Comparison of ENCODE assay signal across 20 mouse cellular contexts in the genomic region with DNA sequence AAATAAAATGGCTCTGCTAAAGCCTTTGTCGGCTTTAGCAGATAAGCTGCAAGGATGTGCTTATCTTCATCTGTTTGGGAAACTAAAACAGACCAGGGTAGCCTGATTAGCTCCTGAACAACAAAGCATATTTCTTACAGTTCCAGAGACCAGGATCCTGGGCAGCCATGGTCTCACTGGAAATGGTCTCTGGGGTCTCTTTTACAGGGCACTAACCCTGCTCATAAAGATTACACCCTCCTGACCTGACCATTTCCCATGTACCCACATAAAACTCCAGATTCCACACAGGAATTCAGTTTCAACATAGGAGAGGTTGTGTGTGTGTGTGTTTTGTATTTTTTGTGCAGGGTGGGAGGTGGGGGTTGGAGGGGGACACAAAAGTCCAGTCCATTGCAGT. TPM values are rescaled to one million over a fixed set of nuclear protein-coding genes. Genes with fewer than 3 reads are reported as not detected.
A peak's percentile ranks its signal among the peaks of the same experiment; 100 is the strongest.
DNase-seq lines count a peak whose midpoint lies in the region; ATAC-seq lines count a peak whose summit lies in the region.
"Had no signal": no experiment of that assay in that cellular context is flagged by ENCODE, and none has a peak within 500 bp of the region (broad histone marks: within the 10 kb centered on the region; RNA-seq: fewer than 3 reads in every experiment).

No protein-coding gene starts in this region.

- no peaks in the 10 kb centered on the region for H3K9me3 ChIP-seq in hindbrain, embryonic 10.5 days
- no peaks in the 10 kb centered on the region for H3K9me3 ChIP-seq in hindbrain, embryonic 16.5 days (ENCODE audit: control insufficient read depth, low read length)
- no peaks in the 10 kb centered on the region for H3K9me3 ChIP-seq in limb, embryonic 11.5 days (ENCODE audit: control insufficient read depth, low read length)
- no peaks in the 10 kb centered on the region for H3K9me3 ChIP-seq in kidney, embryonic 16.5 days (ENCODE audit: low read length)
- H3K9me3 ChIP-seq: embryonic facial prominence, embryonic 12.5 days; forebrain, embryonic 12.5 days; hindbrain, embryonic 13.5 days; intestine, embryonic 15.5 days had no signal

- H3K4me2 ChIP-seq in hindbrain, embryonic 16.5 days (ENCODE audit: low read length) = no peak overlapping the region
- H3K4me2 ChIP-seq in limb, embryonic 11.5 days (ENCODE audit: low read depth, severe bottlenecking) = 0 out of 2 replicates have a peak overlapping the region, but pooled peaks have one; percentile 8
- H3K4me2 ChIP-seq in kidney, embryonic 16.5 days (replicated peaks; ENCODE audit: low read depth, low read length) = no peak overlapping the region
- H3K4me2 ChIP-seq: embryonic facial prominence, embryonic 12.5 days; forebrain, embryonic 12.5 days; hindbrain, embryonic 13.5 days; intestine, embryonic 15.5 days had no signal

- WGBS in hindbrain, embryonic 10.5 days = 89% methylated on average over 1 of the region's 1 CpGs
- 71% methylated on average over 1 of the region's 1 CpGs for WGBS in hindbrain, embryonic 16.5 days
- WGBS in limb, embryonic 11.5 days = 13% methylated on average over 1 of the region's 1 CpGs
- WGBS in kidney, embryonic 16.5 days = 27% methylated on average over 1 of the region's 1 CpGs

- no peaks in the 10 kb centered on the region for H3K27me3 ChIP-seq in hindbrain, embryonic 10.5 days (ENCODE audit: insufficient read depth, poor library complexity, severe bottlenecking)
- no peaks in the 10 kb centered on the region for H3K27me3 ChIP-seq in hindbrain, embryonic 16.5 days (replicated peaks; ENCODE audit: control insufficient read depth, insufficient read depth, low read length)
- no peaks in the 10 kb centered on the region for H3K27me3 ChIP-seq in limb, embryonic 11.5 days (ENCODE audit: control insufficient read depth, insufficient read depth, low read length)
- H3K27me3 ChIP-seq in kidney, embryonic 16.5 days (ENCODE audit: insufficient read depth, low read length) = no peaks in the 10 kb centered on the region
- H3K27me3 ChIP-seq: embryonic facial prominence, embryonic 12.5 days; forebrain, embryonic 12.5 days; hindbrain, embryonic 13.5 days; intestine, embryonic 15.5 days had no signal

- H3K4me1 ChIP-seq in hindbrain, embryonic 10.5 days (replicated peaks) = peaks cover 39% of the 10 kb centered on the region
- no peaks in the 10 kb centered on the region for H3K4me1 ChIP-seq in hindbrain, embryonic 16.5 days (ENCODE audit: control insufficient read depth, insufficient read depth, low read depth, low read length)
- peaks cover 17% of the 10 kb centered on the region for H3K4me1 ChIP-seq in limb, embryonic 11.5 days (ENCODE audit: control insufficient read depth, insufficient read depth, low read length)
- H3K4me1 ChIP-seq in kidney, embryonic 16.5 days (ENCODE audit: insufficient read depth, low read length) = 0 out of 2 replicates have a peak, but pooled peaks cover 10% of the 10 kb centered on the region
- H3K4me1 ChIP-seq: embryonic facial prominence, embryonic 12.5 days; hindbrain, embryonic 13.5 days; intestine, embryonic 15.5 days had no signal

- no peak overlapping the region for H3K4me3 ChIP-seq in hindbrain, embryonic 10.5 days
- H3K4me3 ChIP-seq in hindbrain, embryonic 16.5 days (ENCODE audit: low read length) = no peak overlapping the region
- H3K4me3 ChIP-seq in limb, embryonic 11.5 days (ENCODE audit: low read depth, low read length) = no peak overlapping the region
- no peak overlapping the region for H3K4me3 ChIP-seq in kidney, embryonic 16.5 days (ENCODE audit: low read length)
- H3K4me3 ChIP-seq: embryonic facial prominence, embryonic 12.5 days; forebrain, embryonic 12.5 days; gastrocnemius, adult 2 months; hindbrain, embryonic 13.5 days; intestine, embryonic 15.5 days had no signal

- H3K9ac ChIP-seq in hindbrain, embryonic 16.5 days (ENCODE audit: low read depth, low read length) = no peak overlapping the region
- H3K9ac ChIP-seq in limb, embryonic 11.5 days (ENCODE audit: low read length) = no peak overlapping the region
- no peak overlapping the region for H3K9ac ChIP-seq in kidney, embryonic 16.5 days (replicated peaks; ENCODE audit: low read length)
- H3K9ac ChIP-seq: embryonic facial prominence, embryonic 12.5 days; forebrain, embryonic 12.5 days; forebrain, postnatal 0 days; hindbrain, embryonic 13.5 days; intestine, embryonic 15.5 days had no signal

- no peak for DNase-seq in hindbrain, embryonic 10.5 days (ENCODE audit: low spot score)
- peak; percentile 63 for DNase-seq in forelimb bud, embryonic 11.5 days (ENCODE audit: low read depth, low spot score)
- DNase-seq in limb, embryonic 11.5 days (ENCODE audit: low spot score) = peak; percentile 46
- peak; percentile 56 for DNase-seq in yolk sac, embryonic 10.5 days (ENCODE audit: low spot score)
- DNase-seq in adrenal gland, postnatal 36 days = no peak
- DNase-seq: adrenal gland, postnatal 10 days; cerebellum, adult 18-20 months; cerebellum, postnatal 10 days; embryo, embryonic 11 days; forebrain, postnatal 0 days; gastrocnemius, adult 2 months; gastrocnemius, postnatal 25 days; heart, postnatal 10 days; heart, postnatal 4 days had no signal

- H3K36me3 ChIP-seq in hindbrain, embryonic 10.5 days = peaks cover 49% of the 10 kb centered on the region
- H3K36me3 ChIP-seq in hindbrain, embryonic 16.5 days (ENCODE audit: control insufficient read depth, insufficient read depth, low read length) = no peaks in the 10 kb centered on the region
- peaks cover 3% of the 10 kb centered on the region; the same call in 1 of the 2 replicates for H3K36me3 ChIP-seq in limb, embryonic 11.5 days (ENCODE audit: control insufficient read depth, insufficient read depth, low read length)
- peaks cover 13% of the 10 kb centered on the region; the same call in 1 of the 2 replicates for H3K36me3 ChIP-seq in kidney, embryonic 16.5 days (ENCODE audit: insufficient read depth, low read length)
- H3K36me3 ChIP-seq: intestine, embryonic 15.5 days had no signal

- H3K27ac ChIP-seq in hindbrain, embryonic 10.5 days = 0 out of 2 replicates have a peak overlapping the region, but pooled peaks have one; percentile 35
- H3K27ac ChIP-seq in hindbrain, embryonic 16.5 days (ENCODE audit: low read depth, low read length) = no peak overlapping the region
- no peak overlapping the region for H3K27ac ChIP-seq in limb, embryonic 11.5 days (replicated peaks; ENCODE audit: low read depth, low read length)
- no peak overlapping the region for H3K27ac ChIP-seq in kidney, embryonic 16.5 days (ENCODE audit: low read length)
- H3K27ac ChIP-seq: embryonic facial prominence, embryonic 12.5 days; forebrain, embryonic 12.5 days; gastrocnemius, adult 2 months; hindbrain, embryonic 13.5 days; intestine, embryonic 15.5 days had no signal

- no peak for ATAC-seq in hindbrain, embryonic 16.5 days
- peak; percentile 67 for ATAC-seq in limb, embryonic 11.5 days (ENCODE audit: insufficient number of reproducible peaks, low FRiP score, low TSS enrichment, low read depth)
- no peak for ATAC-seq in kidney, embryonic 16.5 days (ENCODE audit: low FRiP score, low TSS enrichment)
- ATAC-seq: forebrain, postnatal 0 days; intestine, embryonic 15.5 days had no signal

RNA-seq across cellular contexts. Expression of a gene that starts 34.2 kb away (rescaled TPM):
- polyA plus RNA-seq in hindbrain, embryonic 10.5 days (2016; fragmentation: Nextera tagmentation; extraction: Ambion mirVana) = 33.8 and 36.4 TPM in 2 replicates
- polyA plus RNA-seq in hindbrain, embryonic 16.5 days (2015; fragmentation: Nextera tagmentation; extraction: Ambion mirVana) = 42.1 and 43.4 TPM in 2 replicates
- 79.2 and 92.1 TPM in 2 replicates for polyA plus RNA-seq in limb, embryonic 11.5 days (2014; fragmentation: Nextera tagmentation; extraction: Ambion mirVana)
- total RNA-seq in adrenal gland, postnatal 36 days (2021) = 10 to 100 TPM; 31.2 to 47.8 TPM
- 29.7 and 30.1 TPM in 2 replicates for polyA plus RNA-seq in kidney, embryonic 16.5 days (2015; fragmentation: Nextera tagmentation; extraction: Ambion mirVana)

Comparison
In these comparisons a context has a peak if more than half of its experiments do, and no peak if none do; other contexts are left out.
1. DNase-seq: peak in forelimb bud, embryonic 11.5 days (single experiment), limb, embryonic 11.5 days (single experiment) and yolk sac, embryonic 10.5 days (single experiment); none in hindbrain, embryonic 10.5 days (single experiment) and adrenal gland, postnatal 36 days (0 of 2).